Mouse (Mus musculus) lung, embryonic 14.5 days (tissue): ENCODE measurements around the gene Olfr128. TPM values are rescaled to one million over a fixed set of nuclear protein-coding genes. Genes with fewer than 3 reads are reported as not detected.
"Not testable (repeated sequence)": the region's sequence is repeated elsewhere in the genome, so short reads cannot be mapped to it uniquely, and the experiment has no call there.

Source experiments
- ATAC-seq: fragments of 200-750 bp; cut with Nextera tagmentation; 2 replicates; pipeline ENCODE4 v1.8.0; 2017; ENCODE audit warnings: mild to moderate bottlenecking, moderate TSS enrichment, moderate library complexity; ENCODE audit not compliant: insufficient read depth
- DNase-seq: peaks from one replicate; pipeline ENCODE4 v3.0.0-alpha.2; 2015
- H3K27ac ChIP-seq: fragments of 300-500 bp; sonication (generic); 2 replicates; pipeline ENCODE4 v1.5.1; 2014; ENCODE audit warnings: low read depth, mild to moderate bottlenecking, moderate library complexity
- H3K27me3 ChIP-seq: fragments of 300-500 bp; sonication (generic); 2 replicates; pipeline ENCODE4 v1.6.1; 2014; ENCODE audit warnings: low read length, control low read depth; ENCODE audit not compliant: insufficient read depth
- H3K36me3 ChIP-seq: fragments of 300-500 bp; sonication (generic); 2 replicates; pipeline ENCODE4 v1.6.1; 2014; ENCODE audit warnings: control low read depth; ENCODE audit not compliant: insufficient read depth
- H3K4me1 ChIP-seq: fragments of 300-500 bp; sonication (generic); 2 replicates; pipeline ENCODE4 v1.6.1; 2014; ENCODE audit warnings: antibody characterized with exemption, control low read depth; ENCODE audit not compliant: insufficient read depth
- H3K4me2 ChIP-seq: fragments of 300-500 bp; sonication (generic); 2 replicates; pipeline ENCODE4 v1.6.1; 2014; ENCODE audit warnings: mild to moderate bottlenecking
- H3K4me3 ChIP-seq: fragments of 300-500 bp; sonication (generic); 2 replicates; pipeline ENCODE4 v1.5.1; 2014; ENCODE audit warnings: low read depth, low read length
- H3K9ac ChIP-seq: fragments of 300-500 bp; sonication (generic); 2 replicates; pipeline ENCODE4 v1.6.1; 2014
- H3K9me3 ChIP-seq: fragments of 300-500 bp; sonication (generic); 2 replicates; pipeline ENCODE4 v1.6.1; 2016; ENCODE audit warnings: low read depth, low read length, control low read depth
- CTCF ChIP-seq: IDR thresholded peaks from 2 replicates; pipeline ENCODE4 v1.5.1; 2016; ENCODE audit warnings: antibody characterized with exemption, low read depth
- WGBS: fragments of 180-500 bp; shearing (Covaris S2); extraction: QIAGEN DNeasy Blood & Tissue Kit; methylation state at CpG from one replicate; pipeline ENCODE4 v1.1.7; 2014; 5-methylcytosine and 5-hydroxymethylcytosine counted together
- polyA plus RNA-seq: library from polyadenylated mRNA; unstranded; fragments of >200 nt; fragmentation: Nextera tagmentation; extraction: Ambion mirVana; gene quantifications from 2 replicates; pipeline ENCODE4 v1.2.1, GENCODE M21; 2014

Gene Olfr128
- not detected in 2 replicates for polyA plus RNA-seq

DNA sequence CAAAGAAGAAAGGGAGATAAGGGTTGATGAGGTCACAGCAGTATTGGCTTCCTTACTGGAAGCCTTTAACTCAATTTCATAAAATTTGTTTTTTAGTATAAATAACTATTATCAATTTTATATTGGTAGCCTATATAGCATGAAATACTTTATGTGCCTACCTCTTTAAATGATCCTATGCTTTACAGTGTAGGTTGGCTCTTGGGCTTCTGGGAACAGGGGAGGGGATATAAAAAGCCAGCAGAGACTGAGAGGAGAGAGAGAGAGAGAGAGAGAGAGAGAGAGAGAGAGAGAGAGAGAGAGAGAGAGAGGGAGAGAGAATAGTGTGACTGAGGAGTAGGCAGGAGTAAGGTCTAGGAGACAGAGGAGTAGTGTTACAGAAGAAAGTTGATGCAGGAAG is at the start of gene Olfr128:
TSS of gene Olfr128 (plus strand) at position 301 of the 400 bp plus-strand sequence.
- H3K4me2 ChIP-seq, result no peak within 1 kb of the TSS

DNA sequence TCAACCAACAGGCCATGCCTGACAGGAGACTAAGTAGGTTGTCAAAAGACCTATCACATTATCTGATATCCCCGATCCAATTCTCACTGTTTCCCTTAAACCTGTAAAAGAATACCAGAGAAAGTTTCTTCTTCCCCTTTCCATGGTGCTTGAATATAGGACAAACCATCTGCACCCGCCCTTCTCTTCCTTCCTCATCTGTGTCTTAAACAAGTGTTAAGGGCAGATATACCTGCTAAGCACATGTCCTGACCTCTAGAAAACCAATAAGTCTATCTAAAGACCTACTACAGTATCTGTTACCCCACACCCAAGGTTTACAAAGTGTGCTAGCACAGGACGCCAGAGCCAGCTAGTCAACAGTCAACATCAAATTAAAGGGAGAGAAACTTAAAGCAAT is 46.5 kb upstream of the Olfr128 start:
- no peak for TF ChIP-seq CTCF
- ATAC-seq, result no peak
- Histone ChIP-seq H3K27me3 (no peaks in the 10 kb centered on the region), H3K27ac (no peak overlapping the region), H3K4me3 (no peak overlapping the region), H3K4me1 (no peaks in the 10 kb centered on the region), H3K9ac (no peak overlapping the region), H3K4me2 (no peak overlapping the region), H3K9me3 (no peaks in the 10 kb centered on the region), H3K36me3 (no peaks in the 10 kb centered on the region)
- 73% methylated on average over 3 of the region's 3 CpGs for WGBS
- DNase-seq, result no peak

More for the DNA sequence above, at the start of gene Olfr128:
- Histone ChIP-seq H3K36me3 (no peaks in the 10 kb centered on the region), H3K4me3 (no peak within 1 kb of the TSS), H3K4me1 (no peaks in the 10 kb centered on the region), H3K9me3 (no peaks in the 10 kb centered on the region), H3K27ac (no peak within 1 kb of the TSS), H3K27me3 (no peaks in the 10 kb centered on the region), H3K9ac (no peak within 1 kb of the TSS)
- DNase-seq (no peak), ATAC-seq (no peak)
- TF ChIP-seq CTCF, result no peak

DNA sequence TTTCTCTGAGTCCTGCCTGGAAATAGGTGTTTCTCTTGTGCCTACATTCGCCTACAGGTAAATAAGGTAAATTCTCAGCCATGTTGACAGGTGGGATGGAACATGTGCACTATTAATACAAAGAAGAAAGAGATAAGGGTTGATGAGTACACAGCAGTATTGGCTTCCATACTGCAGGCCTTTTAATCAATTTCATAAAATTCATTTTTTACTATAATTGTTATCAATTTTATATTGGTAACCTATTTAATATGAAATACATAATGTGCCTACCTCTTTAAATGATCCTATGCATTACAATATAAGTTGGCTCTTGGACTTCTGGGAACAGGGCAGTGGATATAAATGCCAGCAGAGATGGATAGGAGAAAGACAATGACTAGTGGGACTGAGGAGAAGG is 20.2 kb upstream of the Olfr128 start, which contains the start of gene Olfr127:
TSS of gene Olfr127 (plus strand) at position 301 of the 400 bp plus-strand sequence.
- H3K36me3 ChIP-seq, result no peaks in the 10 kb centered on the region
- DNase-seq, result no peak
- no peak for ATAC-seq
- TF ChIP-seq CTCF, result no peak
- no peak within 1 kb of the TSS for H3K27ac ChIP-seq
- WGBS, result 60% methylated on average over 1 of the region's 1 CpGs
- H3K9ac ChIP-seq, result no peak within 1 kb of the TSS
- no peaks in the 10 kb centered on the region for H3K4me1 ChIP-seq
- H3K4me2 ChIP-seq, result no peak within 1 kb of the TSS
- H3K4me3 ChIP-seq, result no peak within 1 kb of the TSS
- no peaks in the 10 kb centered on the region; the same call in 1 of the 2 replicates for H3K9me3 ChIP-seq
- no peaks in the 10 kb centered on the region for H3K27me3 ChIP-seq

DNA sequence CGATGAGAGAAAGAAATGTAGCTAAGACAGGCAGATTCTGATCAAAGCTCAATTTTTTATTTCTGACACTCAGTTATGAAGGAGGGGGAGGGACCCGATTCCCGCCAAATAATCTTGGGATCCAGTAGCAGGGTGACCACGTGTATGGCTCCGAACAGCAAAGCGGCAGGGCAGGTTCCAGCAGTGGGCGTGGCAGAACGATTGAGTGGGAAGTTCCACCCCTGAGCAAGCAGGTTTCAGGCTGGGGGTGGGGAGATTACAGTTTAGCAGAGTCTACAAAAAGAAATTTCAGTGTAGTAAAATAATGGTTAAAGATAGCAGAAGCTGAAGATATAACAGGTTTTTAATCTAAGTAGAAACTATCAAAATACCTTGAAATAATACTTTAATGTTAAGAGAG is 13.5 kb upstream of the Olfr128 start:
- H3K9me3 ChIP-seq, DNase-seq, H3K27ac ChIP-seq, H3K4me3 ChIP-seq, H3K4me2 ChIP-seq, ATAC-seq, H3K36me3 ChIP-seq, H3K4me1 ChIP-seq, H3K27me3 ChIP-seq, H3K9ac ChIP-seq: not testable (repeated sequence)
- WGBS, result 58% methylated on average over 8 of the region's 8 CpGs

DNA sequence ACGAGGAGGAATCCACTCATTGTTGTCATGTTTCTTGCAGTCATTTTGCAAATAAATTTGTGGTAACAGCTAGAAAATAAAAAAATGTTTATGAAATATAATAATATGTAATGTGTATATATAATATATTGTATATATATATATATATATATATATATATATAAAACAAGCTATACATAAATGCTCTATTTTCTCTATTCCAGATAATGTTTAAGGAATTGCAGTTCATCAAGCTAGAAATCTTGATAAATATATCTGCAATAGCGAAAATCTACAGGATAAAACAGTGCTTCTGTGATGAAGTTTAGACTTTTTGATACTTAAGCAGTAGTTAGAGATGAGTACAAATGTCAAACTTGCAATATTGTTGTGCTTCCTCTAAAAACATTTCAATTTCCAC is 32.6 kb downstream of the Olfr128 start, which contains the start of gene Olfr761:
TSS of gene Olfr761 (minus strand) at position 101 of the 400 bp plus-strand sequence.
- no peak within 1 kb of the TSS for H3K9ac ChIP-seq
- H3K27me3 ChIP-seq, result no peaks in the 10 kb centered on the region
- no peaks in the 10 kb centered on the region for H3K9me3 ChIP-seq
- ATAC-seq, result no peak
- TF ChIP-seq CTCF, result no peak
- WGBS, result 55% methylated on average over 2 of the region's 2 CpGs
- no peak for DNase-seq
- no peak within 1 kb of the TSS for H3K27ac ChIP-seq
- H3K4me1 ChIP-seq, result no peaks in the 10 kb centered on the region
- H3K4me2 ChIP-seq, result no peak within 1 kb of the TSS
- no peak within 1 kb of the TSS for H3K4me3 ChIP-seq
- H3K36me3 ChIP-seq, result no peaks in the 10 kb centered on the region

DNA sequence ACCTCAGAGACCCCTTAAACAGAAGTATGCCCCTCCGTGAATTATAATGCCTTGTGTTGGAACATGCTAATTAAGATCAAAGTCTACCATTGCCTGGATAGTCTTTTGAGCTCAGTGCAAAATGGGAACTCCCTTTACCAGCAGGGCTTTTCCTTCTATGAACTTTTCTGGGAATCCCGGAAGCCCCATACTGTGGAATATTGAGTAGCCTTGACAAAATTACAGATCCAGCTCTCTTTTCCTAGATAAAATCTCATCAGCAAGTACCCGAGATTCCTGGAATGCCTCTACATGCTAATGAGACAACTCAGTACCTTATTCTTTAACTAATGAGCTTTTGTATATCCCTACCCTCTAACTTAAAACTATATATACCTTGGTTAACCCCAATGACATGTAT is 53.2 kb downstream of the Olfr128 start:
- H3K27me3 ChIP-seq, result no peaks in the 10 kb centered on the region
- no peaks in the 10 kb centered on the region for H3K36me3 ChIP-seq
- 82% methylated on average over 3 of the region's 3 CpGs for WGBS
- H3K9ac ChIP-seq, result no peak overlapping the region
- H3K4me2 ChIP-seq, result no peak overlapping the region
- no peak overlapping the region for H3K4me3 ChIP-seq
- H3K9me3 ChIP-seq, result no peaks in the 10 kb centered on the region
- no peak for TF ChIP-seq CTCF
- no peak overlapping the region for H3K27ac ChIP-seq
- DNase-seq, result no peak
- H3K4me1 ChIP-seq, result no peaks in the 10 kb centered on the region
- ATAC-seq, result no peak

Other genes with a start within 250 kb of the Olfr128 start
- not detected in 2 replicates for gene Olfr119, start 224.0 kb upstream of the Olfr128 start, polyA plus RNA-seq
- not detected in 2 replicates for gene Olfr120, start 198.7 kb upstream of the Olfr128 start, polyA plus RNA-seq
- not detected in 2 replicates for gene Olfr121, start 171.7 kb upstream of the Olfr128 start, polyA plus RNA-seq
- not detected in 2 replicates for gene Olfr122, start 151.9 kb upstream of the Olfr128 start, polyA plus RNA-seq
- gene Olfr123, start 127.0 kb upstream of the Olfr128 start, polyA plus RNA-seq, result not detected in 2 replicates
- not detected in 2 replicates for gene Olfr124, start 120.7 kb upstream of the Olfr128 start, polyA plus RNA-seq
- not detected in 2 replicates for gene Olfr125, start 87.6 kb upstream of the Olfr128 start, polyA plus RNA-seq
- gene Olfr126, start 73.1 kb upstream of the Olfr128 start, polyA plus RNA-seq, result not detected in 2 replicates
- not detected in 2 replicates for gene Olfr127, start 20.1 kb upstream of the Olfr128 start, polyA plus RNA-seq
- not detected in 2 replicates for gene Olfr761, start 32.5 kb downstream of the Olfr128 start, polyA plus RNA-seq
- gene Olfr129, start 139.5 kb downstream of the Olfr128 start, polyA plus RNA-seq, result not detected in 2 replicates
- gene Olfr130, start 143.4 kb downstream of the Olfr128 start, polyA plus RNA-seq, result not detected in 2 replicates
- not detected in 2 replicates for gene Olfr131, start 168.1 kb downstream of the Olfr128 start, polyA plus RNA-seq
- not detected in 2 replicates for gene Olfr132, start 214.0 kb downstream of the Olfr128 start, polyA plus RNA-seq
- gene Olfr133, start 224.7 kb downstream of the Olfr128 start, polyA plus RNA-seq, result not detected in 2 replicates